Mouse (Mus musculus) layer of hippocampus, adult 18-20 months (tissue): ENCODE measurements around the gene D630045J12Rik. TPM values are rescaled to one million over a fixed set of nuclear protein-coding genes. Genes with fewer than 3 reads are reported as not detected.
A peak's percentile ranks its signal among the peaks of the same experiment; 100 is the strongest.

Source experiments
- DNase-seq, 2 experiments: peaks; one replicate each; pipeline ENCODE4 v3.0.0; 2022; ENCODE audit warnings: low spot score in 2 of 2
- long read RNA-seq: library from polyadenylated mRNA; stranded (forward); transcript quantifications from one replicate; pipeline ENCODE4 v2.0.0, GENCODE M21; 2021
- total RNA-seq, 2 experiments: library from RNA; stranded (reverse); gene quantifications; 2 replicates each; pipeline ENCODE4 v1.2.3; 2021

Gene D630045J12Rik
- 10 to 100 TPM; 35.1 to 36.3 TPM for total RNA-seq
- long read RNA-seq, partial matches to known transcripts = 4 of 11 reads
- long read RNA-seq, other reads (novel, unspliced or antisense) = 7 of 11 reads

DNA sequence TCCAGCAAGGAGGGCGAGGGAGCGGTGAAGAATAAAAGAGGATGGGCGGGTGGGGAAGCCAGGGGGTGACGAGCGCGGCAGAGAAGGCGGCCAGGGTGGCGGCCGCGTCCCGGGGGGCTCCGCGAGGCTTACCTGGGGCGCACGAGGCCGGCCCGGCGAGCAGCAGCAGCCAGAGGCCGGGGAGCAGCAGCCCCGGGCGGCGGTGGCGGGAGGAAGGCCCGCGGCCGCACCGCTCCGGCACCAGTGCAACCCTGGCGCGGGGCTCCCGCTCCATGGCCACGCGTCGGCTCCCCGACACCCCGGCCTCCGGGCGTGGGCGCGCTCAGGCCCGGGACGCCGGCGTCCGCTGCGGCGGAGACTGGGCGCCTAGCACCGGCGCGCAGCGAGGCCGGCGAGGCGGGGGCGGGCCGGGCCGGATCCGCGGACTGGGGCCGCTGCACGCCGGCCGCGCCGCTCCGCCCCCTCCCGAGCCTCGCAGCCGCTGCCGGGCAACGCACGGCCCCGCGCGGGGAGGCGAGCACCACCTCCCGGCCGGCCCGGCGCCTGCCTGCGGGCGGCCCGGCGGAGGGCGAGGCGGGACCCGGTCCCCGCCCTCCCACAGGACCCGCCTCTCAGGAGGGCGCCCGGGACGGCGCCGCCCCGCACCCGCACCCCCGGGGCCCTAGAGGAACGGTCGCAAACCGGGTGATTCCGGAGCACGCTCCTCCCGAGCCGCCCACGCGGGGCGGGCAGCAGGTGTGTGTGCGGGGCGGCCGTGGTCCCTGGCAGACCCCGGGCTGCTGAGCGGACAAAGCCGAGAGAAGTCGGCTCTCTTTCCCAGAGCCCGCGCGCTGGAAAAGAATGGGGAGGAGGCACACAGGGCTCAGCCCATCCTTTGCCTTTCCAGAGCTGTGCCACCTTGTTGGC, at the start of gene D630045J12Rik:
Gene D630045J12Rik, minus strand, starts transcription at position 274 of the 906 bp plus-strand sequence.
- DNase-seq = peak in 1 of 2 experiments; percentile 63

DNA sequence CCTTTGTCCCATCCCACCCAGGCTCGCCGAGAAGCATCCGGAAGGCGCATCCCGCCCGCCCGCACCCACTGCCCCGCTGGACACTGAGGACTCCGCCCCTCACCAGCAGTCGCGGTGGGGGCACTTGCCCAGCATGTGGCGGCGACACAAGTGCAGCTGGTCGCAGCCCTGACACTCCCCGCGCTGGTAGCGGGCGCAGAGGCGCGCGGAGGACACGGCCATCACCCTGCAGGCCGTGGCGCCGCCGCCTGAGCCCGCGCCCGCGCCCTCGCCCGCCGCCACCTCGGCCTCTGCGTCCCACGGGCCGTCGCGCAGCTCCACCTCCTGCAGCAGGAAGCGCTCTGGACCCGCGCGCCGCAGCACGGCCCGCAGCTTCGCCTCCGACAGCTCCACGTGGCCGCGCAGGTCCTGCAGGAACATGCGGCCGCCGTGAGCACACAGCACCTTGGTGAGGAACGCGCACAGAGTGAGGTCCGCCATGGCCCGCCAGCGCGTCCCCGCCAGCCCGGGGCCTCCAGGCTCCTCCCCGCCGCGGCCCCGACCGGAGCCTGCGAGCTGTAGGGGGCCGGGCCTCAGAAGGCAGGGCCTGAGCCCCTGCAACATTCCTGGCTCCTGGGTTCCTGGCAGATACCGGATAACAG, 45.1 kb upstream of the D630045J12Rik start, which contains the start of gene Zc3hav1l:
Gene Zc3hav1l, minus strand, starts transcription at position 499 of the 641 bp plus-strand sequence.
- peak; percentile 49 to 74 for DNase-seq

DNA sequence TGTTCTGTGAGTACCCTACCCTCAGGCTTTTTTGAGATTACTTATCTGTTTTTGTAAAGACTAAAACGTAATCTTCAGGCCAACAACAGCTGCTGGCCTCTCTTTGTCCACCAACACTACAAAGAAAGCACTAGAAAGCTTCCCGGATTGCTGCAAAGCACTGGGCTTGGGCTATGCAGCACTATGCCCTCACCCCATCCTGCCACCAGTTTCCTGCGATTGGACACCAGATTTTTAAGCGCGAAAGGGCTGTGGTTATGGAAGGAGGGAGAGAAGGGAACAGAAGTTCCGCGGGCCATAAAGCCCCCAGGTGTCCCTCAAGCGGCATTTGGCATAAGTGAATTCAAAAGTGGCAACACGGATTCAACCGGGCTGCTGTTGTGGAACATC, 44.4 kb upstream of the D630045J12Rik start:
- DNase-seq = no peak

DNA sequence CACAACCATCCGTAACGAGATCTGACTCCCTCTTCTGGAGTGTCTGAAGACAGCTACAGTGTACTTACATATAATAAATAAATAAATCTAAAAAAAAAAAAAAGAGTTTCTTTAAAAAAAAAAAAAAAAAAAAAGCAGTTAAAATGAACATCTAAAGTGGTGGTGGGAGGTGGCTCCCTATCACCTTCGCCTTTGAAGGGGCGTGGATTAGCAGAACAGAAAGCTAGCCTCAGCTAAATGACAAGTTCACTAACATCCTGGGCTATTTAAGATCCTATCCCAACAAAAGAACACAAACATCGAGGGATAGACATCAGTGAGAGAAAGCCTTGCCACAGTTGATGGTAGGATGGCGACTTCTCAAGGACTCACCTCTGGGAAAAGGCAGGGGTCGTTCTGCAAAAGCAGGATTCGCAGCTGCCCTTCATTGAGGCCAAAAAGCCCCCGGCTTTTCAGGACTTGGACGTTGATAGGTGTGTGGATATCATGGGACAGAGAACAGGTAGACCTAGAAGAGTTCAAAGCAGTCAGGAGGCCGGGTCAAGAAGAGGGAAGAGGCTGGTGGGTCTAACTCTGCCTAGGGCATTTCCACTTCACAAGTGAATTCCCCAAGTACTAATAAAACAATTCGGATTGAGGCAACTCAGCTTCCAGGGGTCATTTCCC, 43.9 kb upstream of the D630045J12Rik start:
- no peak for DNase-seq

DNA sequence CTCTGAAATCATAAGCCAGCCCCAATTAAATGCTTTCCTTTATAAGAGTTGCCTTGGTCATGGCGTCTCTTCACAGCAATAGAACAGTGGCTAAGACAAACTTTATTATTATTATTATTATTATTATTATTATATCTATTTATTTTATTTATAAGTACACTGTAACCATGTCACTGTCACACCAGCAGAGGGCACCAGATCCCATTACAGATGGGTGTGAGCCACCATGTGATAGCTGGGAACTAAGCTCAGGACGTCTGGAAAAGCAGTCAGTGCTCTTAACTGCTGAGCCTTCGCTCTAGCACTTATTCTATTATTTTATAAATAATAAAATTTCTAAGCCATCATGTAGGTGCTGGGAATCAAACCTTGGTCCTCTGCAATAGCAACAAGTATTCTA, 39.9 kb upstream of the D630045J12Rik start:
- no peak for DNase-seq

DNA sequence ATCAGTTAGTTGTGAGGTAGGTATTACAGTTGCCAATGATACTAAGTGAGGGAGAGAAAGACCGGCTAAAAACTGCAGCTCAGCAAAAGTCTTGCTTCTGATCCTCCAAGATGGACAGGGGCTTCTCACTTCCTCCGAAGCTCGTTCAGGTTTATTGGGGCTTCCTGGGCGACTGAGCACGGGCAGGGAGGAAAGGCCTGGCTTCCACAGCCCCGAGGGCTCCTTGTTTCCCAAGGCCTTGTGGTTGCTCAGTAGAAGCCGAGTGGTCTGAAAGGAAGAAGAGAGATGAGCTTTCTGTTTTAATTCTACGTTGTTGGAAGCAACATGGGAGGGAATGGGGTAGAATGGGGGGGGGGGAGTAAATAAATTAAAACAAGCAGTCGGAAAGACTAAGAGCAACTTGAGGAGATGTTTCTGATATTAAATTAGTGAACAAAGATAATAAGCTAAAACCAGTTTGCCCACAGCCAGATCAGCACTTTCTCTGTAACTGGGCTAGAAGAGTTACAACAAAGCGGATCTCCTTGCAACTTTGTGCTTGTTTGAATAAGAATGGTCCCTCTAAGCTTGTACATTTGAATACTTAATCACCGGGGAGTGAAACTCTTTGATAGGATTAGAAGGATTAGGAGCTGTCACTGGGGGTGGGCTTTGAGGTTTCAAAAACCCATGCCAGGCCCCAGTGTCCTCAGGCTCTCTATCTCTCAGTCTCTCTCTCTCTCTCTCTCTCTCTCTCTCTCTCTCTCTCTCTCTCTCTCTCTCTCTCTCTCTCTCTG, 39.2 kb upstream of the D630045J12Rik start:
- DNase-seq = no peak

DNA sequence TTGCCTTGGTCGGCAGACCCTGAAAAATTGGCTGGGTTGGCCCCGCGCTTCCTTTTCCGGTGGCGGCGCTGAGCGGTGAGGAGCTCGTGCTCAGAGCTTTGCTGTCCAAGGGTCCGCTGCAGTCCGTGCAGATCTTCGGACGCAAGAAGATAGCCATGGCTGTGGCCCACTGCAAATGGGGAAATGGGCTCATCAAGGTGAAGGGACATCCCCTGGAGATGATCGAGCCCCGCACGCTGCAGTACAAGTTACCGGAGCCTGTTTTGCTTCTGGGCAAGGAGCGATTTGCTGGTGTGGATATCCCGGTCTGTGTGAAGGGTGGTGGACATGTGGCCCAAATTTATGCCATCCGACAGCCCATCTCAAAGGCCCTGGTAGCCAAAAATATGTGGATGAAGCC, 30.6 kb upstream of the D630045J12Rik start:
- no peak for DNase-seq

DNA sequence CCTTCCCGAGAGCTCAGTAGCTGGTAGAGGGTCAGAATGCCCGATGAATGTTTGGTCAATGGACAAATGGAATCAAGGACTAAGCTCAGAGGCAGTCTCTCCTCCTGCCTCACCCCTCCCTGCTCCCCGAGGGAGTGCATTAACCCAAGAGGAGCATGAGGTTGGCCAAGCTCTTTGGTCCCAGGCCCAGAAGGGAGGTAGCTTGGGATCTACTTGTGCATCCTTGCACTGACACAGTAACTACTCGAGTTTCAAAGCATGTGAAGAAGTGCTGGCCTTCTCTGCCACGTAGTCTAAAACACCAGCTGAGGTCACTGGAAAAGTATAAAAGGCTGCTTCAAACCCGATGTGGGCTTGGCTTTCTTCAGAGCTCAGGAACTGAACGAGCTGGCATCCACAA, 10.7 kb upstream of the D630045J12Rik start:
- no peak for DNase-seq

DNA sequence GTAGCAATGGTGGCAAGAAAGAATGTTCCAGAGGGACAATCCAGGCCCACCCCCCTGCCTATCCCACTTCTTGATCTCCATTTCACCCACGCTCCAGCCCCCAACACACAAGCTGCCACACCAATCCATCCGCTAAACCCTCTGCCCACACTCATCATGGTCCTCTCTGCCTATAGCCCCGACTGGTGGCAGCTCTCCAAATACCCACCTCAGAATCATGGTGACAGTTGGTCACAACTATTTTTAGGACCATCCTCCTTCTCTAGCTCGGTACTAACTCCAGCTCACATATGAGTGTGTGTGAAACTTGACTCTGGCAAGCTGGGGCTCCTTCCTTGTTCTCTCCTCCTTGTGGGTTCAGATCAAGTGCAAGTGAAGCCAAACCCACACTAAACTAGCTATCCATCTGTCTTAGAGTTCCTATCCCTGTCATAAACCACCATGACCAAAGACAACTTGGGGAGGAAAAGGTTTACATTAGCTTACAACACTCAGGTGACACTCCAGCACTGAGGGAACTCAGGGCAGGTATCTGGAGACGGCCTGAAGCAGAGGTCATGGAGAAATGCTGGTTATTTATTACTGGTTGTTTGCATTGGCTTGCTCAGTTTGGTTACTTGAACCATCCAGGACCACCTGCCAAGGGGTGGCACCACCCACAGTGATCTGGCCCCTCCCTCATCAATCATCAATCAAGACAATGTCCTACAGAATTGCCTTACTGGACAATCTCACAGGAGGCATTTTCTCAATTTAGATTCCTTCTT, 9.8 kb upstream of the D630045J12Rik start:
- peak; percentile 44 to 63 for DNase-seq

DNA sequence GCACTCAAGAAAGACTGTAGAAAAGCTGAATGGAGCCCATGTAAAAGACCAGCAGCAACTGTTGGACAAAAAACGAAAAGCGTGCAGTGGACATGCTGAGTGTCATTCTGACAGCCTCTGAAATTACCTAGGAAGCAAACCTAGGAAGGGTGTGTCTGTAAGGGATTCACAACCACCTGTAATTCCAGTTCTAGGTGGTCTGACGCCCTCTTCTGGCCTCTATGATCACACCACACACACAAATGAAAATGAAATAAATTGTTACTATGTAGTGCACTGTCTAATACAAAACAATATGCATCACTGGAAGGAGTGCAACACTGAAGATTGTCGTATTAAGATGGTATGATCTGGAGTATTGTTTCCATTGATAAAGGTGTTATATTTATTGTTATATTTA, 8.1 kb upstream of the D630045J12Rik start:
- DNase-seq = no peak

DNA sequence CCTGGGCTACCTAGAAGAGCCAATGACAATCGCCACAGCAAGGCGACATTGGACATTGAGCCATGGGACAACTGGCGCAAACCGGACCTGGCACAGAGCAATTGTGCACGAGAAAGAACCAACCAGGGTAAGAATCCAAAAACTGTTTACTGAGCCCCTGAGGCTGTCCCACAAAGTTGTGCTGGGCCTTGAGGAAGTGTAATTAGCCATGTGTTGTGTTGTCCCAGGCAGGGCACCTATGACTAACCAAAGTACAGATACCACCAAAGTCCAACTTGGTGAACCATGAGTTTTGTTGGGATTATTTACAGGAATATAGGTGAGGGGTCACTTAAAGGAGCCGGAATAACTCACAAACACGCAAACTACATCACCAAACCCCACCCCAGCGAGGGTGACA, 3.7 kb upstream of the D630045J12Rik start:
- no peak for DNase-seq

DNA sequence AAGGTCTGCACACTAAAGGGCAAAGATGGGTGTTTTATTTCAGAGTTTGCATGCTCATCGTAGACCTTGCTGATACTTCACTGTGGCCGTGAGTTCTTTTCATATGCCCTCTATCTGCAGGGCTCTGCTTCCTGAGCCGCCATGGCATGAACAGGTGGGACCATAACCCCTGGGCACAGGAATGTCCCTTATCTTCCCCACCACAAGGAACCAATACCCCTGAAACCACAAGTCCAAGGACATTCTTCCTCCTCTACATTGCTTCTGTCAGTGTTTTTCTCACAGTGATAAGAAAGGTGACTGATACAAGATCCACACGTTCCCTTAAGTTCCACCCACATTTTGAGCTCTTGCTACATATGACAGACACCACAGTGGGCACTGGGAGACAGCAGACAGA, 3.0 kb upstream of the D630045J12Rik start:
- DNase-seq = no peak

DNA sequence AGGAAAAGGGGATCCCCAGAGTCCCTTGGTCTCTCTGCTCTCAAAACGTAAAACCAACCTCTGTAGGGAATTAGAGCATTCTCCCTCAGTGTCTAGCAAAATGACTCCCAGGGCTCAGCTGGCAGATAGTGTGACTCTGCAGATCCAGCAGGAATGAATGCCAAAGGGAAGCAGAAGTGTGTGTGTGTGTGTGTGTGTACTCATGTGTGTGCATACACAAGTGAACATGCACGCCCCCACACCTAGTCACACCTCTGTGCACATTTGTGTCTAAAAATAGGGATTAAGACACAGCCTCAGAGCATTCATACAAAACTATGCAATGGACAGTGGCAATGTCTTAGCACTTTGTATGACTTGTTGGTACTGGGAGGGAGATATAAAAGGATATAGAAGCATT, 2.0 kb upstream of the D630045J12Rik start:
- DNase-seq = peak in 1 of 2 experiments; percentile 23

DNA sequence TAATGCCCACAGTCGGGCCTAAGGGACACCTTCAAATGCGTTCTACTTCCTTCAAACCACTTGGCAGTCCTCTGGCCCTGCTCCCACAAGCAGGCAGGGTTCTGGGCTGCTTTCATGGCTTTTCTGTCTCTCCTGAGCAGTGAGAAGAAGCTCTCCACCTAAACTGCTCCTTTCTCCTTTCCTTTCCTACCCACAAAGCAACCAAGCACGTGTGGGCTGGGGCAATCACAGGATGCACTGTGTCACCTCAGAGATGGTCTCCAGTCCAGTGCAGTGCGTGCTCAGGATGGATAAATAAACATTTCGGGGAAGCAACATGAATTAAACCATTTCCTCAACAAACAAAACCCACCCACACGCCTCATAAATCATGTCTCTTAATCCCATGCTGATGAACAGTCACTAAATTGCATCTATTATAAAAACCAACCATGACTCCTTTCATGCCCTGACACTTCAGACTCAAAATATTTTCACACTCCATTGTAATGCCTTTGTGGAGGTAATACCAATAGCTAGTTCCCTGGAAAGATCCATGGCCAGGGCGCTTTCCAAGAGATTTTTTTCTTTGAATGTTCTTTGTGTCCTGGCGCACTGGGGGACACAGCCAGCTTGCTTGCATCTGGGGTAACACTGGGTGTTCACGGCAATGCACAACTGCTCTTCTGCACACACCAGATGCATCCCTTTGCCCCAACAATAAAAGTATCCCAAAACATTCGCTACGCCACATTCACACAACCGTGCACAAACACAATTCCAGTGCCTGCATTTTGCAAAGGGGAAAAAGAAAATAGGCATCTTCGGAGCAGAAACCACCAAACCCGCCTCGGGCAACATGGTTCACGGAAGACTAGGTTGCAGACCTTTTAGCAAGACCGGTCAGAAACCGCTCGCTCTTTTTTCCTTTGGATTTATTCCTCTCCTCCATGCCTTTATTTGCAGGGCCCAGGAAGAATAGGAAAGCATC, 758 bp downstream of the D630045J12Rik start:
- peak in 1 of 2 experiments; percentile 34 for DNase-seq

DNA sequence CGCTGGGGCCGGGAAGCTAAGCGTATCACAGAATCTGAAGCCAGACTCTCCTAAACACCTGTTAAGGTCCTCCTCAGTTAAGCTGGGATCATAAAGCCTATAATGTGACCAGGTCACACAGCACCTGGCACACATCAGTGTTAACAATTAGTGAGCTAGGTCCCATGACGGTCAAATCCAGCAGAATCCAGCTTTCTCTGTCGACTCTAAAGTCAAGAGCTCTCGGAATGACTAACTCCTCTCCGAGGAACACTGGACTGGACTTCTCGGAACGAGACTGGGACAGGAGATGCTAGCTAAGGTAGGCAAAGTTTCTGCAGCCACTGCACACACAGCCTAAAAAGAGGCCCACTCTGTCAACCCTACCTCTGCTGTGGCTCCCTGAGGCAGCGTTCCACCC, 1.7 kb downstream of the D630045J12Rik start:
- no peak for DNase-seq

DNA sequence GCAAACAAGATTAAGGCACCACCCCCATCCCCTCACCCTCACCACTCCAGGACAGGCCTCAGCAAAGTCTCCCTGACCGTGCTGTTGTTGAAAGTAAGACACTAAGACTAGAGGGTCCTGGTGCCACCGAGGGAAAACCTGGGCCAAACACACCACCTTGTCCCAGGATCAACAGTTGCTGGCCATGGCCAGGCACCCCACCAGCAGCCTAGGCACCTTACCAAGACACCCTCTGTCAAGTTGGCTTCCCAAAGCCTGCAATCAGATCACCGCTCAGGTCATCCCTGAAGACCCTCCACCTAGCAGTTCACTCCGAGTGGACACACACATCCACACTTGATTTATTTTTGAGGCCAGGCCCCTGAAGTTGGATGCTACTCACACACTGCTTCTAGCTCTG, 2.3 kb downstream of the D630045J12Rik start:
- no peak for DNase-seq

DNA sequence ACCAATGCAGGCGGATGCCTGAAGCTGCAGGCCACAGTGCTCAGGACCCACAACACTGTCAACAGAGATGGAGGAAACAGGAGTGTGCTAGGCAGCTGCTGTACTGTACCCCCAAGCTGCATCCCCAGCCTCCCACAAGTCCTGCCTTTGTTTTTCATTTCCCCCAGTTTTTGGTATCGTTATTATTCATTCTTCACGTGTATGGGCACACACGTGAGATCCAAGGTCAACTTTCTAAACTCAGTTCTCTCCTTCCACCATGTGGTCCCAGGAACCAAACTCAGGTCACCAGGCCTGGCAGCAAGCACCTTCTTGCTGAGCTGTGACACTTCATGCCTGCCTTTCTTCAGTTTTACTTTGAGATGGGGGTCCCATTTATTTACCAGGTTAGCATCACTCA, 6.4 kb downstream of the D630045J12Rik start:
- no peak for DNase-seq

DNA sequence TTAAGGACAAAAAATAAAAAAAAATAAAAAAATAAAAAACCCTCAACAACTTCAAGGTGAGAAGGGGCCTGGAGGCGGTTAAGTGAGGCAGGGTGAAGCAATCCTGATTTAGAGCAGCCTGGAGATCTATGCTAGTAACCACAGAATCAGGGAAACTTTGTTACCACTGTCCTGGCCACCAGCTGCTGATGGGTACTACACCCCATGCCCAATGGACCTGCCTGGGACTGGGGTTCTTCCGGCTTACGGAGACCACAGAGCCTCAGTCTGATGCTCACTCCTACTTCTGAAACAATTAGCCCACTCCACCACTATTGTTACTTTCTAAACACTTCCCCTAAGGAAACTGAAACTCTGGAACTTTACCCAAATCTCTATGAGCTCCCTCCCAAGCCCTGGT, 9.0 kb downstream of the D630045J12Rik start:
- DNase-seq = no peak

DNA sequence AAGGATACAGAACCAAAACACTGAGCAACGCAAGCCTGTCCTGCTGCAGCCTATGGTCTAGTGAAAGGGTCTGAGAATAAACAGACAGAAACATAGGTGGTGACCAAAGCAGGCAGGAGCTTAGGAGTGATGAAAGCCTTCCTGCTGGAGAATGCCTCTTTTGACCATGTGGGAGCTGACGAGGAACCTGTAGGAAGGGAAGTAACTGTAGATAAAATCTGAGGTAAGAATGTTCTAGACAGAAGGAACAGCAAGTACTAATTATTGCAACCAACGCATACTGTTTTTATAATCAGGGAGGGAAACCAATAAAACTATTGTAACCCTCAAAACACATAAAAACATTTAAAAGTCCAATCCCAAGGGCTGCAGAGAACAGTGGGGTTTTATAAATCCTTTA, 9.6 kb downstream of the D630045J12Rik start:
- no peak for DNase-seq
